Mouse (Mus musculus) frontal cortex, postnatal 10 days (tissue): ENCODE results near the gene Cbx7.
"Not testable (repeated sequence)": the region's sequence is repeated elsewhere in the genome, so short reads cannot be mapped to it uniquely, and the experiment has no call there.

ENCODE experiments used
- DNase-seq, 2 experiments: peaks; one replicate each; pipeline ENCODE4 v3.0.0; 2022; ENCODE audit warnings: low spot score in 2 of 2, mixed read lengths in 1 of 2

Gene Cbx7

GRCm38 (mm10) chr15:79895221-79896079, 75.5 kb downstream of the Cbx7 start:
- DNase-seq = not testable (repeated sequence)

GRCm38 (mm10) chr15:79894343-79894742, 76.6 kb downstream of the Cbx7 start:
- DNase-seq = no peak

GRCm38 (mm10) chr15:79893824-79894123, 77.1 kb downstream of the Cbx7 start:
- DNase-seq = no peak

- DNase-seq = no peak
These were observed 77.7 kb downstream of the Cbx7 start for GRCm38 (mm10) chr15:79892995-79893823.

GRCm38 (mm10) chr15:79892213-79892541, 78.7 kb downstream of the Cbx7 start:
- peak in 1 of 2 experiments; percentile 45 for DNase-seq

- DNase-seq = peak in 1 of 2 experiments; percentile 41
These were observed 79.3 kb downstream of the Cbx7 start, which contains the start of gene Apobec3 for GRCm38 (mm10) chr15:79891436-79892212. Gene Apobec3, plus strand, starts transcription at chr15:79891659.

GRCm38 (mm10) chr15:79884820-79885219, 86.1 kb downstream of the Cbx7 start:
- DNase-seq = no peak

- peak; percentile 91 to 93 for DNase-seq
These were observed 87.5 kb downstream of the Cbx7 start for GRCm38 (mm10) chr15:79883352-79883822.

GRCm38 (mm10) chr15:79882623-79883267, 88.2 kb downstream of the Cbx7 start:
- DNase-seq = peak; percentile 57 to 73

- no peak for DNase-seq
These were observed 90.4 kb downstream of the Cbx7 start for GRCm38 (mm10) chr15:79880477-79880876.

GRCm38 (mm10) chr15:79879319-79879718, 91.6 kb downstream of the Cbx7 start:
- peak; percentile 52 to 63 for DNase-seq

- no peak for DNase-seq
These were observed 92.2 kb downstream of the Cbx7 start for GRCm38 (mm10) chr15:79878725-79879136.

GRCm38 (mm10) chr15:79875261-79875995, 95.5 kb downstream of the Cbx7 start:
- DNase-seq = no peak

- no peak for DNase-seq
These were observed 96.9 kb downstream of the Cbx7 start for GRCm38 (mm10) chr15:79873995-79874394.

- no peak for DNase-seq
These were observed 97.4 kb downstream of the Cbx7 start for GRCm38 (mm10) chr15:79873545-79873944.

GRCm38 (mm10) chr15:79867260-79868002, 103.5 kb downstream of the Cbx7 start:
- no peak for DNase-seq
